Mouse (Mus musculus): ENCODE results near the gene Ahdc1.

The Ahdc1 gene

GRCm38 (mm10) chr4:133011028-133011820 lies at the start of gene Ahdc1:
Gene Ahdc1, plus strand, starts transcription at chr4:133011260.
- DNase-seq (ENCODE audit: low read depth, low spot score), result peak; percentile 76

- no peak for DNase-seq (ENCODE audit: low read depth, low spot score)
These were observed 49.2 kb upstream of the Ahdc1 start for GRCm38 (mm10) chr4:132961866-132962265.

GRCm38 (mm10) chr4:132962628-132963027 lies 48.4 kb upstream of the Ahdc1 start:
- DNase-seq (ENCODE audit: low read depth, low spot score), result no peak

GRCm38 (mm10) chr4:132963436-132963835 lies 47.6 kb upstream of the Ahdc1 start:
- DNase-seq (ENCODE audit: low read depth, low spot score), result no peak

- no peak for DNase-seq (ENCODE audit: low read depth, low spot score)
These were observed 47.0 kb upstream of the Ahdc1 start for GRCm38 (mm10) chr4:132964064-132964463.

GRCm38 (mm10) chr4:132964473-132964872 lies 46.6 kb upstream of the Ahdc1 start:
- DNase-seq (ENCODE audit: low read depth, low spot score), result no peak

GRCm38 (mm10) chr4:132968105-132968938 lies 42.7 kb upstream of the Ahdc1 start:
- no peak for DNase-seq (ENCODE audit: low read depth, low spot score)

GRCm38 (mm10) chr4:132971601-132972000 lies 39.5 kb upstream of the Ahdc1 start:
- DNase-seq (ENCODE audit: low read depth, low spot score), result no peak

GRCm38 (mm10) chr4:132972101-132972500 lies 39.0 kb upstream of the Ahdc1 start:
- no peak for DNase-seq (ENCODE audit: low read depth, low spot score)

GRCm38 (mm10) chr4:132972556-132972955 lies 38.5 kb upstream of the Ahdc1 start:
- no peak for DNase-seq (ENCODE audit: low read depth, low spot score)

- no peak for DNase-seq (ENCODE audit: low read depth, low spot score)
These were observed 37.9 kb upstream of the Ahdc1 start for GRCm38 (mm10) chr4:132973186-132973585.

- no peak for DNase-seq (ENCODE audit: low read depth, low spot score)
These were observed 37.2 kb upstream of the Ahdc1 start, which contains the start of gene Fgr for GRCm38 (mm10) chr4:132973814-132974398. Gene Fgr, plus strand, starts transcription at chr4:132974095.

- no peak for DNase-seq (ENCODE audit: low read depth, low spot score)
These were observed 36.2 kb upstream of the Ahdc1 start for GRCm38 (mm10) chr4:132974904-132975303.

GRCm38 (mm10) chr4:132975791-132976190 lies 35.3 kb upstream of the Ahdc1 start:
- DNase-seq (ENCODE audit: low read depth, low spot score), result no peak

- no peak for DNase-seq (ENCODE audit: low read depth, low spot score)
These were observed 34.3 kb upstream of the Ahdc1 start for GRCm38 (mm10) chr4:132976729-132977128.

GRCm38 (mm10) chr4:132977597-132977996 lies 33.5 kb upstream of the Ahdc1 start:
- no peak for DNase-seq (ENCODE audit: low read depth, low spot score)

- no peak for DNase-seq (ENCODE audit: low read depth, low spot score)
These were observed 31.9 kb upstream of the Ahdc1 start for GRCm38 (mm10) chr4:132979186-132979585.

GRCm38 (mm10) chr4:132981621-132982020 lies 29.4 kb upstream of the Ahdc1 start:
- no peak for DNase-seq (ENCODE audit: low read depth, low spot score)

GRCm38 (mm10) chr4:132982999-132983398 lies 28.1 kb upstream of the Ahdc1 start:
- no peak for DNase-seq (ENCODE audit: low read depth, low spot score)

- no peak for DNase-seq (ENCODE audit: low read depth, low spot score)
These were observed 27.2 kb upstream of the Ahdc1 start for GRCm38 (mm10) chr4:132983664-132984512.

All from retina, adult 2 months (tissue).